Mouse (Mus musculus): ENCODE data around the gene Aldh2. TPM values are rescaled to one million over a fixed set of nuclear protein-coding genes. Genes with fewer than 3 reads are reported as not detected.

Aldh2 gene
- total RNA-seq, 2 experiments from 2014 or later: 111 to 121 TPM

DNA sequence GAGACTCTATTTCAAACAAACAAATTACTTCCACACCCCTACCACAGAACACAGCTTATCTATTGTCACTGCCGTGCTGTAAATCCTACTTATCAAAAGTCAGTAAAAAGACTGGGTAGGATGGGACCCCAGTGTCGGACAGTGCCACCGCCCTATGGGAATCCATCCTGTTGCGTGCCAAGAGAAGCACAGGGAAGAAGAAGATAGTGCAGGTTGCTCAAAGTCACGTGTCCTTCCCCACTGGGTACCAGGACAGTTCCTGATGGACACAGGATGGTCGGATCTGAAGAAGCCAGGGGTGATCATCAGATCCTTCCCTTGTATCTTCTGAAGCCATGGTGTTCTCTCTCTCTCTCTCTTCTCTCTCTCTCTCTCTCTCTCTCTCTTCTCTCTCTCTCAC, 2.1 kb upstream of the Aldh2 start:
- DNase-seq: no peak

DNA sequence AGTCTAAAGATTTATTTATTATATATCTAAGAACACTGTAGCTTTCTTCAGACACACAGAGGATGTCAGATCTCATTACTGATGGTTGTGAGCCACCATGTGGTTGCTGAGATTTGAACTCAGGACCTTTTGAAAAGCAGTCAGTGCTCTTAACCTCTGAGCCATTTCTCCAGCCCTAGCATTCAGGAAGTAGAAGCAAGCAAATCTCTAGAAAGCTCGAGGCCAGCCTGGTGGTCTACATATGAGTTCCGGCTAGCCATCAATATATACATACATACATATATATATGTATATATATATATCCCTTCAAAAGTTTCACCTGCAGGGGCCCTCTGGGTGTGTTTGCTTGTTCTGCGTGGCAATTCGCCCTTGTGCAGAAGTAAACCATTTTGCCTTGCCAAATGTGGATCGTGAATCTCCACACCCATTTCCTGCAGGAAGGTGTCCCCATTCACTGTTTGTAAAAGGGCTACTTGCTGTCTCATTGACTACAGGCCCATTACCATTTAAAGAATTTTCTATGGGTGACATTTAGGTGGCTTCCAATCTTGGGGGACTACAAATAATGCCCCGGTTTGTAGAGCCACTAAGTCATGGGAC, 1.2 kb upstream of the Aldh2 start:
- DNase-seq: no peak

DNA sequence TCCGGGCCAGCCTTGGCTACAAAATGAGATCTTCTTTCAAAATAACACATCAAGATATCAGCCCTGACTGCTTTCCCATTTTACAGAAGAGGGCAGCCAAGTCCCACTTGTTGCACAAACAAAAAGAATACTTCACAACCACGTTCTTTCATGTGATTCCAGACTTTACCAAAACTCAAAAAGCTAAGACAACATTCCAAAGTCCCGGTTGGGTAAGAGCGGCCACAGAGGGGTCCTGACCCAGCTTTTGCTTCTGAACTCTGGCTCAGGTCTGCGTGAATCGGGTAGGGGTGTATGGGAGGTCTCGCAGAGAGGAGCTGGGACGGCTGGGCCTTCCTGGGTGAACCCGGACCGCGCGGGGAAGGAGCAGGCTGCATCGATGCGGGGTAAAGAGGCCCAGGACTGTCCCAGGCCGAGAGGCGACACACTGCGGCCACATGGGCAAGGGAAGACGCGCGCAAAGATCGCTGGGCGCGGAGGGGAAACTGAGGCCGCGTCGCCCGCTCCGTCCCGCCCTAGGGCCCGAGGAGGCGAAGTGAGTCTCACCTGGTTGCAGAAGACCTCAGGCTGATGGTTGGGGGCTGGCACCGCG, 712 bp downstream of the Aldh2 start:
- no peak for DNase-seq

DNA sequence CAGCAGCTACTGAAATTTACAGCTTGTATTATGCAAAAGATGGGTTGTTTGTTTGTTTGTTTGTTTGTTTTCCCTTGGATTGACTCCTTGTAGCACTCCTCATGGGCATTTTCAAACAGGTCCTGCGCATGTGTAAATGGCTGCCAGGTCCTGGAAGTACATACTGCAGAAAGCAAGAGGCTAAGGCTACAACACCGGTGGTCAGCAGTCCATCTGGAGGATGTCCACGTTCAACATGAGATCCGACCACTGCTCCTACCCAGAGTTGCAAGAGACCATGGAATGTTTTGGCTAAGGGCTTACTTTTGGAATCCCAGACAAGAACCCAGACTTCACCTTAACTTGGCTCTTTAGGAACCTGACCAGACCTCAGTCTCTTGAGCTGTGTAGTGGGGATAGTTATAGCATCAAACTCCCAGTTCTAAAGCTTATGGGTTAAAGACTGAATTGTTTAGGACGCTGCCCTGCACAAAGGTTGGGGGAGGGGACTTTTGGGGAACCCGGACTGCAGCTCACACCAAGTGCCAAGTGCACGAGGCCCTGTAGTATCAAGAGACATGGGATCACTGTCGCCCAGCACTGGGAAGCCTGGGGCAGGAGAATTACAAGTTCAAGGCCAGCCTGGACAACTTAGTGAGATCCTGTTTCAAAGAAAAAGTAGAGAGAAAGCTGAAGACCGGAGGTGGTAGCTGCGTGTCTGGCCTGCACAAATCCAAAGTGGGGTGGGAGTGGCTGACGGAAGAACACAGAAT, 1.4 kb downstream of the Aldh2 start:
- DNase-seq: no peak

DNA sequence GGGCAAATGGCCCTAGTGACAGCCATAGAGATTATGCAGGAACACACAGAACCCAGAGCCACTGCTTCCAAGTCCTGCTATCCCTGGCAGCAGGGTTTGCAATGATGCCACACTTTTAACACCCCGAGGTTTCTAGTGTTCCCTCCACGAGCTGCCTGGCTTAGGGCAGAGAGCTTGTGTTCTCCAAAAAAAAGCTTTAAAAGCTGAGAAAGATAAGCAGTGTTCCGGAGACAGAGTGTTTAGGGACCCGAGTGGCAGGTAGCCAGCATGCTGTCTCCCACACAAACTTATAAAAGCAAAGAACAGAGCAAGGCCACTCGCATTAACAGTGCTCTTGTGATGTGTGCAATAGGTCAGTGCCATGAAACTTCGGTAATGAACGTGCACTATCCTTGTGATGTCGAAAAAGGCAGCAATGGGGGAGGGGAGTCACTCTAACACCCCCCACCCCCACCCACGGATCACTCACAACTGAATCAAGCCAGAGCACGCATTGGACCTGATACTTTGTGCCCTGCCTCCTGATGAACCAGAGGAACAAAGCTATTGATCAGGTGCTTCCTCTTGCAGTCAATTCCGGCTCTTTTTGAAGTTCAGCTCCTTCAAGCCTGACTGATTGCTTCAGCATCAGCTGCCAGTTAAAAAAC, 2.1 kb downstream of the Aldh2 start:
- no peak for DNase-seq

DNA sequence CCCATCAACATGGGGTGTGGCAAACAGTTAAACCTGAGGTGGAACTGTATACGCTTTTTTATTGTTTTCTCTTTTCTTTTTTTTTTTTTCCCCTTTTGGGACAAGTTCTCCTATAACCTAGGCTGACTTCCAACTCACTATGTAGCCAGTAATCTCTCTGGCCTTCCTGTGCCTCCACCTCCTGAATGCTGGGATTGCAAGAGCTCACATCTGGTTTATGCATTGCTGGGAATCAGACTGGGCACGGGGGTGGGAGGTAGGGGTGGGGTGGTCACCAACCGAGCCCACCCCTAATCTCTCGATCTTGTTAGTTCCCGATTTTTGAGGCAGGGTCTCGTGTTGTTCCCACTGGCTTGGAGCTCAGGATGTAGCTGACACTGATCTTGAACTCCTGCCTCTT, 3.7 kb downstream of the Aldh2 start:
- DNase-seq: no peak

DNA sequence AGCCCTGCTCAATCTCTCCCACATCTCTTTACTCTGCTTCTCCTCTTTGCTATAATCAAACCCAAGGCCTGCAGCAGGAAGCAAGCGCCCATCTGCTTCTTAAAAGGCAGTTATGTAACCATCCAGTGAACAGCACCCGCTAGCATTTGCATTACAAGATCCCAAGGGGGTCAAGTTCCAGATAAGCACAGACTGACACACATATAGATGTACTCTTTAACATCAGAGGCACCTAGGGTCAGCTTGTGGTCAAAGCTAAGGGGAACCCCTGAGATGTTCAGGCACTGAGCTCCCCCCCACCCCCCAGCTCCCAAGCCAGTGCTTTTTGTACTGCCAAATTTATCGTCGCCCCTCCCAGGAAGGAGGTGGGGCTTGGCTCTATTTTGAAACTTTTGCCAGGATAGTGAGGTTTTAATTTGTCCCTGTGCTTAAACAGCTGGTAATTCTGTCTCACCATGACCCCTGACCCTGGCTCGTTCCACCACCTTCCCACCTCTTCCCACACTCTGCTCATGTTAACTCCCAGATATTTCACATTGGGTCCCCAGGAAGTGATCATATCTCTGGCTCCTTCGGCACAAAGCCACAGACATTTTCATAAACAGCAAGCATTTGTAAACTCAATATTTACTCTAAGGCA, 7.1 kb downstream of the Aldh2 start:
- DNase-seq: peak; percentile 45 to 49

DNA sequence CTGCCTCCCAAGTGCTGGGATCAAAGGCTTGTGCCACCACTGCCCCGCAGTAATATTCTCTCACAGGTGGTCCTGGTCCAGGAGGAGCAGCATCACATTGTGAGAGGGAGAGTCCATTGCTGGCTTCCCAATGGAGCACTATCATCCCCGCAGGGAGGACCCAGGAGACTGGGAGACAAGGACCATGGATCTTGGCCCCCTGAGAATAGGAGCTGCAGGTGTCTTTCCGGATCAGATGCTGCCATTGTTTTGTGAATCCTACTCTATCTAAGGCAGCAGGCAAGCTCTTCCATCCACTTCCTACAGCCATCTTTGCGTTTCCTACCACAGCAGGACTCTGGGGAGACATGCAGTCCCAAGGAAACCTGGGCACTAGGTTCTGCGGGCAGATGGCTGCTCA, 7.9 kb downstream of the Aldh2 start:
- DNase-seq: no peak

DNA sequence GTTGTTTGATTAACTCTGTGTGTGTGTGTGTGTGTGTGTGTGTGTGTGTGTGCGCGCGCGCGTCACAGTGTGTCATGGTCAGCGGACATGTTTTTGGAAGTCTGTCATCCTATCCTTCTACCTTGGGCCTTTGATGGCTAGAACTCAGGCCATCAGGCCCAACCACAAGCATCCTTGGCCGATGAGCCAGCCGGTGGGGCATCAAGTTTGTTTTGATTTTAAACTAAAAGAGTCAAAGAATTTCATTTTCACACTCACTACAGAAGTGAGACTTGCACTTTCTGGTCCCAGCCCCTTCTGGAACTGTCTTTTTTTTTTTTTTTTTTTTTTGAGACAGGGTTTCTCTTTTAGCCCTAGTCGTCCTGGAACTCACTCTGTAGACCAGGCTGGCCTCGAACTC, 8.6 kb downstream of the Aldh2 start:
- DNase-seq: no peak

DNA sequence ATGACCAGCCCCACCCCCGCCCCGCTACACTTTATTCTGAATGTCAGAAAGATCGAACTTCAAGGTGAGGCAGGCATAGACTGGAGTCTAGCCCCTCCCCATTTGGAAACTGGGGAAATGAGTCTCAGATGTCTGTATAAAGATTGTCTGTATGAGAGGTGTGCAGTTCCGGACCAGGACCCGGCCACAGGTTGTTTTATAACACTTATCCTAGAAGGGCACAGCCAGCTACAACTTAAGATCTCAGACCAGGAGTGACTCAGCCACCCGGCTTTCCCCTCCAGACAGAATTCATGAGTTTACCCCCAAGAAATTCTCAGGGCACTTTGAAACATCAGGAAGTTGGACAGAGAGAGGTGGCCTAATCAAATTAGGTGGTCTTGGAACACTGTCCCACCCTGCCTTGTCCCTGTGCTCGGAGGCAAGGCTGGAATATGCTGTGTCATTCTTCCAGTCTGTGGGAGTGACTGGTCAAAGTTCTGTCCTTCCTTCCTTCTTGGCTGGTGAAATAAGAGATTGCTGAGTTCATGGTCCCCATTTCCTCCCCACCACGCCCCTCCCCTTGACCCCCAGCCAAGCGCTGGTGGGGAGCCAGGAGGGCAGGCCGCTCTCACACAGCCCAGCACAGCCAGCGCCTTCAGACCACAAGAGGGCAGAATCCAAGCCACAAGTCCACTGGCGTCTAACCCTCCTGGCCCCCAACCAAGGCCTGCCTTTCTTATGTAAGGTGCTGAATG, 9.7 kb downstream of the Aldh2 start:
- peak; percentile 56 to 73 for DNase-seq

DNA sequence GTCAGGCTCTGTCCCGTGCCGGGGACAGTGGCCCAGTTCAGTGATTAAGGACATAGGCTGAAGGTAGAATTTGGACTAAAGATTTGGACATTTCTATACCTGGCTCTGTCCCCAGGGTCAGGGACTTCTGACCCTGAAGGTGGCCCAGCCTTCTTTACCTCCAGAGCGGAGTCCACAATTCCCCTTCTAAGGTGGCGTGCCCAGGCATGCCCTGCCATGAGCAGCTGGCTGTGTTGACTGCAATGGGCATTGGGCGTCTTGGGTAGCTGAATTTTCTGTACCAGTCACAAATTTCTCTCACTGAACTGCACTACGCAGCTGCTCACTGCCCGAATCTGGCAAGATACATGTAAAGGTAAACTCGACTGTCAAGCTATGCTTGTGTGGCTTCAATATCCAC, 11.7 kb downstream of the Aldh2 start:
- no peak for DNase-seq

DNA sequence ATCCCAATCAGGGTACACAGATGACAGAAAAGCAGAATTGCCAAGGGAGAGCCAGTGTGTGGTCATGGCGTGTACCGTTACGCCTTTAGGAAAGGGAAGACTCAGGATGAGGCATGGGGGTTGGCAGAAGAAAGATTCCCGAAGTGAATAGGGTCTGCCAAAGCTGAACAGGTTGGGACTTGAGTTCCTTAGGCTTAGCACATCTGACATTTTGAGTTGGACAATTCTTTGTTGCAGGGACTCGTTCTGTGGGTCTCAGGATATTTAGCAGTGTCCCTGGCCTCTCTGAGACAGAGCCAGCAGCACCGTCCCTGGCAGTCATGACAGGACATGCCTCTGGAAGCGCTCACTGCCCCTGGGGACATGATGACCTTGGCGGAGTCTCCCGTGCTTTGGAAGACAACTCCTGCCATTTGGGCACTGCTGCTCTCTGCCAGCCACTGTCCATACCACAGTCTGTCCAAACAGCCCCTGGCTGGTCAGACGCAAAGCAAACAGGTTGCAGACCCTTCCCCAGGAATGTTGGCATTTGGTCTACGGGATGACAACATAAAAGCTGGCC, 16.6 kb downstream of the Aldh2 start:
- DNase-seq: no peak

DNA sequence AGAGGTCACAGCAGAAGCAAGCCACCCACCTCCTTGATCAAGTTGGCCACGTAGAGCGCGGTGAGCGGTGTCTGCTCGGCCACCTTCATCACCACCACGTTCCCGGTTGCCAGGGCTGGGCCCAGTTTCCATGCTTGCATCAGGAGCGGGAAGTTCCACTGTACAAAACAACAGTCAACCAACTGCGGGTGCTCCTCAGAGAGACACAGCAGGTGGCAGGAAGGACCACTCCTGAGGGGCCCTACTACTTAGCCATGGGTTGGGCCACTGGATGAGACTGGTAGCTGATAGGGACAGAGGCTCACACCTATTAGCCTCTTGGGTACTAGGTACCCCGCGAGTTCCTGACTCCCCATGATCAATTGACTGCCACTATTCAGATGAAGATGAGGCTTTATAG, 17.8 kb downstream of the Aldh2 start:
- DNase-seq: no peak

DNA sequence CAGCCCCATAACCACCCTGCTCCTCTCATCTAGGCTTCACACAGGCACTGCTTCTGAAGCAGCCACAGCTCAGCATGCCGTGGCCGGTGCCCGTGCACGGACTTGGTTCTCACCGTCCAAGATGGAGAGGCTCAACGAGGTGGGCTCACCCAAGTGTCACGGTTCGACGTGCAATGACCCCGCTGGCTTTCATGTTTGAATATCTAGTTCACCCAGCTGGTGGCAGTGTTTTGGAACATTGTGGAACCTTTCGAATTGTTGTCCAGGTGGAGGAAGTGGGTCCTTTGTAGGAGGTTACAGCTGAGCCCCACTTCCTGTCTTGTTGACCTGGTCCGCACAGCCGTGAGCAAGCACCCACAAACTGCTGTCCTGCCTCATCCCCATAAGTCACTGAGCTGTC, 19.5 kb downstream of the Aldh2 start:
- no peak for DNase-seq

DNA sequence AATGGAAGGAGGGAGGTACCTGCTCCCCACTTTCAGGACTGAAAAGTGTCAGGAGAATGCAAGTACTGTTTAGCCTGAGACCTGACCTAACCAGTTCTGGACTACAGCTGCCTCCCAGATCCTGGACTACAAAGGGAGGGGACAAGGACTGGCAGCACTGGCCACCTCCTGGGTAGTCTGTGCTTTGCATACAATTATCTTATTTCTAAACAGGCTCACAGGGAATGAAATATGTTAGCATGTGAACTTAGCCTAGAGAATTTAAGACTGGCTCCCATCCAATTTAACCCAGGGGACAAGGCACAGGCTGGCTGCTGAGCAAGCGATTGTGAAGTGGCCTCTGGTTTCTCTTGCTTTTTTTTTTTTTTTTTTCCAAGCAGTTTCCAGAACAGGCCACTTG, 22.8 kb downstream of the Aldh2 start:
- DNase-seq: no peak

DNA sequence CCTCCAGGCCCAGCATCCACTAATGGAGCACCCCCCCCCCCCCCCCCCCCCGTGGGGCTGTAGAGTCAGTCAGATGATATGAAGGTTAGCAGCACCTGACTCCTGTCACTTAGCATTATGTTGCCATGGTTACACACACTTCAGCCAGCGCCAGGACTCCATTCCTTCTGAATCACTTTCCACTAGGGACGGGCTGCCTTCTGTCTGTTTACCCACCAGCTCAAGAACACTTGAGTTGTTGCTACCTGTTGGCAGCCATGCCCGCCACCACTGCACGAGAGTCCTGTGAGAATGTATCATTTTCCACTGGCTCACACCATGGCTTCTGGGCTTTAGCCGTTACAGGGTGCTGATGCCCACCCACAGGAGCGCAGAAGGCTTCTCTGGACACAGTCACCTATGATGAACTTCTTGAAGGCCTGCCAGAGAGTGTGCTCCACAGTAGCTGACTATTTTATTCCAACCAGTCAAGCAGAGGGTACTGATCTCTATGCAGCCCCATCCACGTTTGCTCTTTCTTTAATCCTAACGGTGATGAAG, 23.7 kb downstream of the Aldh2 start:
- DNase-seq: no peak

DNA sequence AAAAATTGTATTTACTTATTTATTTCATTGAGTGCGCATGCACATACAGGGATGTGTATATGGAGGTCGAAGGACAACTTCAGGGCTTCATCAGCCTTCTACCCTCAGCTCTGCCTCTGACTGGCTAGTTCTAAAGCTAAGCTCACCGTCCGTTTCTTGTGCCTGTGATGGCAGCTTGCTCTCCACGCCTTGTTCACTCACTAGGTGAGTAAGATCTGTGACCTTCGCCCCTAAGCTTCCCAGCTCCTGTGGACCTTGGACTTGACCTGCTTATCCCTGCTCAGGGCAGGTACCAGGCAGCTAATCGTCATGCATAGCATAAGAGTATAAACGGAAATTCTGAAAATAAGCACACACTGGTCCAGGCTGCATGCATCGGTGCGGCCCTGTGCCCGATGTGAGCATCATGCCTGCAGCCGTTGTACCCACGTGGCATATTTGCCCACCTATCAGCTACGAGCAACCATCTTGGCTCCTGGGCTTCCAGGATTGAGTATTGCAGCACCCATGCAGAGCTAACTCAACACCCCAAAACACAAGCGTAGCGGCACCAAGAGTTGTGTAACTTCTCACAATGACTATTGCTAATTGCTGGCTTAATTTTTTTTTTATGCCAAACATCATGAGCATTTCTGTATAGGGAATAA, 27.5 kb downstream of the Aldh2 start:
- no peak for DNase-seq

DNA sequence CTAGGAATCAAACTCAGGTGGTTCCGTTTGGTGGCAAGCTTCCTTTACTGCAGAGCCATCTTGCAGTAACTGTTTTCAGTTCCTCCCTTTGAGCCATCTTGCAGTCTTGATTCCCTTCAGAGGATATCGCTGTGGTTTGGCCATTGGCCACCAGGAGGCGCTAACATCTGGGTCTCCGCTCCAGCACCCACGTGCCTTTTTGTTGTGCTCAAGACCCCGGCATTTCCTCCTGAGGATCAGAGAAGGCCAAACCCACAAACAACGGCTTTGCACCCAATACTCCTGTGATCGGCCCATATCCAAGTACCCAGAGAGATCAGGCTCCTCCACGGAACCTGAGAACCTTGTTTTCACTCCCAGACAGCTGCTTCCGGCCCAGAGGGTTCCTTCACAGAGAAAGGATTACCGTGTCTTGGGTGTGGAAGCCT, 29.1 kb downstream of the Aldh2 start:
- DNase-seq: peak; percentile 76

DNA sequence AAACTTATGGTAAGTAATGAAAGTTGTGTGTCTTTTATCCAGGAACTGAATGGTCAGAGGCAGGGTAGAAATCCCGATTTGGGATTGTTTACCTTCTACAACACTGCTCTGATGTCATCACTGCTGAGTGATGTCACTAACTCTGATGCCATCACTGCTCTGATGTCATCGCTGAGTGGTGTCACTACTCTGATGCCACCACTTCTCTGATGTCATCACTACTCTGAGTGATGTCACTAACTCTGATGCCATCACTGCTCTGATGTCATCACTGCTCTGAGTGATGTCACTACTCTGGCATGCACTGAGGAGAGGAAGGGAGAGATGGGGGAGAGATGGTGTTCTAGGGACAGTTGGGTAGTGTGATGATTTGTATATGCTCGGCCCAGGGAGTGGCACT, 31.2 kb downstream of the Aldh2 start:
- DNase-seq: no peak

DNA sequence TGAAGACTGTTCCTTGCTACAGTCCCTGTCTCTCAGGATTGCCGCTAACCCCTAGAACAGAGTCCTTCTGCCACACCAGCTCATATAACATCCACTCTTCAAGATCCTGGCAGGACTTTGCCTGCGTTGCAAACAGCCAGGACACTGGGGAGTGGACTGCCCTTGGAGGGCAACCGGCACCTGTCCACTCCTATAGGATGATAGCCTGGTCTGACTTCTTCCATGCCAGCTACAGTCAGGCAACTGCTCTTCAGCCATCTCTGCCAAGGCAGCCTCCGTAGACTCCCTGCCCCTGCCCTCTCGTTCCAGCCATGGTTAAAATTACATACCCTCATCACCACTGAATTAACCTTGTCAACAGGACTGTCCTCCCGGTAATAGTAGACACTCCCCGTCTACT, 44.4 kb downstream of the Aldh2 start:
- DNase-seq: no peak

DNA sequence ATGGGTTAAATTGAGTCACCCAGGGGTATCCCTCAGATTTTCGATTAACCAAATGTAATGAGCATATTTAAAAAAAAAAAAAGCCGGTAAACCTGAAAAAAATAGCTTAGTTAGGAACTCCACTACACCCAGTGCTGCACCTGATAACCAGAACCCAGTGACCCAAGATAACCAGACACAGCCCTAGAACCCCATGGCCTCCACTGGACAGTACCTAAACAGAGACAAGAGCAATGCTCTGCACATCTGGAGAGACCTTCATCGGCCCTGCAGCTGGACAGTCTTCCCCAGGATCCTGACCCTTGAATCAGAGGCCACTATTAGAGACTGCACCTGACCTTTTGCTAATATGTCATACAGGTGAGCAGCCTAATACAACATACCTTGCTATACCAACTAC, 46.5 kb downstream of the Aldh2 start:
- DNase-seq: no peak
